Mouse (Mus musculus): ENCODE measurements around the gene Hoxc5. TPM values are rescaled to one million over a fixed set of nuclear protein-coding genes. Genes with fewer than 3 reads are reported as not detected.

The Hoxc5 gene
- polyA plus RNA-seq, 1 experiment from 2014 or later, result 6.3 TPM

GRCm38 (mm10) chr15:103005308-103005707 lies 38.1 kb downstream of the Hoxc5 start:
- Histone ChIP-seq H3K27me3 (peaks cover 94% of the 10 kb centered on the region), H3K36me3 (no peaks in the 10 kb centered on the region), H3K4me1 (replicated peaks) (peaks cover 62% of the 10 kb centered on the region), H3K4me3 (replicated peaks) (peak overlapping the region; percentile 19), H3K9ac (replicated peaks) (peak overlapping the region; percentile 27; the same call in 1 of the 2 replicates), H3K27ac (0 out of 2 replicates have a peak overlapping the region, but pooled peaks have one; percentile 37), H3K9me3 (no peaks in the 10 kb centered on the region), H3K4me2 (peak overlapping the region; percentile 45)
- ATAC-seq (ENCODE audit: insufficient number of reproducible peaks, insufficient read depth, low FRiP score, low TSS enrichment, low read depth), result no peak
- under 1% methylated on average over 17 of the region's 17 CpGs for WGBS

- Histone ChIP-seq H3K9me3 (no peaks in the 10 kb centered on the region), H3K9ac (replicated peaks) (peak overlapping the region; percentile 27; the same call in 1 of the 2 replicates), H3K27me3 (peaks cover 94% of the 10 kb centered on the region), H3K4me3 (replicated peaks) (peak overlapping the region; percentile 19), H3K4me1 (replicated peaks) (peaks cover 62% of the 10 kb centered on the region), H3K36me3 (no peaks in the 10 kb centered on the region), H3K27ac (0 out of 2 replicates have a peak overlapping the region, but pooled peaks have one; percentile 37), H3K4me2 (peak overlapping the region; percentile 45)
- ATAC-seq (ENCODE audit: insufficient number of reproducible peaks, insufficient read depth, low FRiP score, low TSS enrichment, low read depth), result no peak
- 3% methylated on average over 5 of the region's 5 CpGs for WGBS
Measured at GRCm38 (mm10) chr15:103005797-103006196, 38.6 kb downstream of the Hoxc5 start.

- Histone ChIP-seq H3K4me3 (replicated peaks) (no peak overlapping the region), H3K9me3 (no peaks in the 10 kb centered on the region), H3K4me2 (peak overlapping the region; percentile 45; the same call in 1 of the 2 replicates), H3K36me3 (no peaks in the 10 kb centered on the region), H3K9ac (replicated peaks) (0 out of 2 replicates have a peak overlapping the region, but pooled peaks have one; percentile 27), H3K27ac (no peak overlapping the region), H3K27me3 (peaks cover 94% of the 10 kb centered on the region), H3K4me1 (replicated peaks) (peaks cover 62% of the 10 kb centered on the region)
- WGBS, result 3% methylated on average over 1 of the region's 1 CpGs
- ATAC-seq (ENCODE audit: insufficient number of reproducible peaks, insufficient read depth, low FRiP score, low TSS enrichment, low read depth), result no peak
Measured at GRCm38 (mm10) chr15:103006326-103006725, 39.1 kb downstream of the Hoxc5 start.

- Histone ChIP-seq H3K27me3 (peaks cover 94% of the 10 kb centered on the region), H3K9me3 (no peaks in the 10 kb centered on the region), H3K27ac (peak overlapping the region; percentile 53), H3K4me2 (peak overlapping the region; percentile 46), H3K36me3 (no peaks in the 10 kb centered on the region), H3K9ac (replicated peaks) (peak overlapping the region; percentile 44; the same call in 1 of the 2 replicates), H3K4me3 (replicated peaks) (peak overlapping the region; percentile 29), H3K4me1 (replicated peaks) (peaks cover 65% of the 10 kb centered on the region)
- 1% methylated on average over 27 of the region's 27 CpGs for WGBS
- no peak for ATAC-seq (ENCODE audit: insufficient number of reproducible peaks, insufficient read depth, low FRiP score, low TSS enrichment, low read depth)
Measured at GRCm38 (mm10) chr15:103009265-103010111, 42.2 kb downstream of the Hoxc5 start.

DNA sequence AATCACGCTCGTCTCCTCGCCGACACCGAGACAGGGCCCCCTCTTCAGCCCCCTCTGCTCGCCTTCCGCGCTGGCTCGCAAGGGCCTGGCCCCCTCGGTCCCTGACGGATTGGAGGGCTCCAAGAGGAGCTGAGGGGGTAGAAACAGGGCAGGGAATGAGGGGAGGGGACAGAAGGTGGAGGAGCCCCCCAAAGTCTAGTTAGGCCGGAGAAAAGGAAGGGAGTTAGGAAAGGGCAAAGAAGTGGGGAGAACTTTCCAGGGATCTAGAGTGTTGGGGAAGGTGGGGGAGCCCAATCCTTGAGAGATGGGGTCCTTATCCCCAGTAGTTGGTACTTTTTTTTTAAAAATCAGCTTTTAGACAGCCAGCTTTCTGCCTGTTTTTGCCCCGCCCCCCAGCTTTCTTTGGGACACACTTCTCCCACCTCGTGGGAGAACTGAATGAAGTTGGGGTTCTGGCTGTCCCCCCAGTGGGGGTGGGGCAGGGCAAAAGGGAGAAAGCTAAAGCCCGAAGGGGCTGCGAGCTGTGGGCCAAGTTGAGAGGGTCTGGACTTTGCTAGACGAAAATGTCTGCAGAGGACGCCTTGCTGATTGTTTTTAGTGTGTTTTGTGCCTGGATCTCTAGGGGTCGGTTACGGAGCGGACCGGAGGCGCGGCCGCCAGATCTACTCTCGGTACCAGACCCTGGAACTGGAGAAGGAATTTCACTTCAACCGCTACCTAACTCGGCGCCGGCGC lies 43.0 kb downstream of the Hoxc5 start:
- under 1% methylated on average over 31 of the region's 31 CpGs for WGBS
- H3K9ac ChIP-seq (replicated peaks), result peak overlapping the region; percentile 47
- peaks cover 95% of the 10 kb centered on the region for H3K27me3 ChIP-seq
- H3K4me2 ChIP-seq, result peak overlapping the region; percentile 46
- H3K4me1 ChIP-seq (replicated peaks), result peaks cover 71% of the 10 kb centered on the region
- H3K27ac ChIP-seq, result peak overlapping the region; percentile 53; the same call in 1 of the 2 replicates
- H3K9me3 ChIP-seq, result no peaks in the 10 kb centered on the region
- H3K4me3 ChIP-seq (replicated peaks), result peak overlapping the region; percentile 29
- no peaks in the 10 kb centered on the region for H3K36me3 ChIP-seq
- ATAC-seq (ENCODE audit: insufficient number of reproducible peaks, insufficient read depth, low FRiP score, low TSS enrichment, low read depth), result no peak

GRCm38 (mm10) chr15:103010847-103011555 lies 43.8 kb downstream of the Hoxc5 start:
- H3K9me3 ChIP-seq, result no peaks in the 10 kb centered on the region
- no peaks in the 10 kb centered on the region for H3K36me3 ChIP-seq
- peaks cover 70% of the 10 kb centered on the region for H3K4me1 ChIP-seq (replicated peaks)
- H3K4me3 ChIP-seq (replicated peaks), result peak overlapping the region; percentile 29
- peak overlapping the region; percentile 47; the same call in 1 of the 2 replicates for H3K9ac ChIP-seq (replicated peaks)
- peaks cover 95% of the 10 kb centered on the region for H3K27me3 ChIP-seq
- no peak for ATAC-seq (ENCODE audit: insufficient number of reproducible peaks, insufficient read depth, low FRiP score, low TSS enrichment, low read depth)
- no peak overlapping the region for H3K27ac ChIP-seq
- peak overlapping the region; percentile 46 for H3K4me2 ChIP-seq
- 4% methylated on average over 28 of the region's 28 CpGs for WGBS

DNA sequence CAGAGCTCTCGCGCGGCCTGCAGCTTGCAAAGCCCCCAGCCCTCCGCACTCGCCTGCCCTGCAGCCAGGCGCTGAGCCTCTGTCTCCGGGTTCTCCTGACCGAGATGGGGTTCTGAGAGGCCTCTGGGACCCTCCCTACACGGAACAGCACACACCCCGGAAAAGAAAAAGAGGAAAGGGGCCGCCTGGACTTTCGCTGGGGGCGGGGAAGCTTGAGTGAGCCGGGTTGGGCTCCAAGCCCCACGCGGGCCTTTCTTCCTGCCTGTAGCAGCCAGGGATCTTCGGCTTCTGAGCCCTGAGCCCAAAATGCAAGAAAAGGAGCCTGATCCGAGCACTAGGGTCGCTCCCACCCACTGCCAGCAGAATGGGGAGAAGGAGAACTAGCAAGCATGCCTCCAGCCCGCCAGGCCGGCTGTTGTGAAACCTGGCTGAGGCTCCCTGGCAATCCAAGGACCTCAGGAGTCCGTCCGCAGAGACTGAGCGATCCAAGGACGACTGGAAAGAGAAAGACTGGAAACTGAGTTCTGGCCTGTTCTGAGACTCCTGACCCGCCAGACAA lies 44.8 kb downstream of the Hoxc5 start:
- Histone ChIP-seq H3K9ac (replicated peaks) (0 out of 2 replicates have a peak overlapping the region, but pooled peaks have one; percentile 40), H3K4me2 (peak overlapping the region; percentile 32), H3K27me3 (peaks cover 96% of the 10 kb centered on the region), H3K27ac (no peak overlapping the region), H3K4me1 (replicated peaks) (peaks cover 67% of the 10 kb centered on the region), H3K9me3 (no peaks in the 10 kb centered on the region), H3K4me3 (replicated peaks) (peak overlapping the region; percentile 19; the same call in 1 of the 2 replicates), H3K36me3 (no peaks in the 10 kb centered on the region)
- no peak for ATAC-seq (ENCODE audit: insufficient number of reproducible peaks, insufficient read depth, low FRiP score, low TSS enrichment, low read depth)
- 6% methylated on average over 26 of the region's 26 CpGs for WGBS

DNA sequence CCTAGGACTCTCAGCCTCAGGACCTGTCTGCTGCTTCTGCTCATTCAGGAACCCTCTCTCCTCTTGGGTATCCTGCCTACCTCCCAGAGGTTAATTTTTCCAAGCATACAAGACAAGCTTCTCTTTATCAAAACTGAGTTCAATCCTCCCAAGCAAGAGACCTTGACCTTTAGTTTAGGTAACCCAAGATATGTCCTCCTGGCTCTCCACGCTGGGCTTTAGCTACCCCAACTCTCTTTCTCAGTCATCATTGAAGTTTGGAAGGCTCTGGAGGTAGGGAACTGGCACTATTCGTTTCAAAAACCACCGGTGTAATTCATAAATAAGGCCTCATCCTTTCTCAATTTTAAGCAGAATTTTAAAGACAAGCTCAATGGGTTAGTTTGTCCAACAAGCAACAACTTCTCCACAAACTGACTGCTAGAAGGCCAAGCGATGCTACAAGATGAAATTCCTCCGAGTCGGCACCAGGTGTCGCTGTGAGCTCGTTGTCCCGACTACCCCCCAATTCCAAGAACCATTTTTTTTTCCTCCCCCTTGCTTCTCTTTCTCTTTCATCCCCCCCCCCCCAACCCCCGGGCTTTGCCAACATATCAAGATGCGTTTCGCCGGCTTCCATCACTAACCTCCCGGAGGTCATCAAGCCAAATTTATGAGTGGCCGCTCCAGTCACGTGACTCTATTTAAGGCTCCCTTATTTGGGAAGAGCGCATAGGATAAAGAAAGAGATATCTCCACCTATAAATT lies 46.2 kb downstream of the Hoxc5 start:
- 5% methylated on average over 17 of the region's 17 CpGs for WGBS

DNA sequence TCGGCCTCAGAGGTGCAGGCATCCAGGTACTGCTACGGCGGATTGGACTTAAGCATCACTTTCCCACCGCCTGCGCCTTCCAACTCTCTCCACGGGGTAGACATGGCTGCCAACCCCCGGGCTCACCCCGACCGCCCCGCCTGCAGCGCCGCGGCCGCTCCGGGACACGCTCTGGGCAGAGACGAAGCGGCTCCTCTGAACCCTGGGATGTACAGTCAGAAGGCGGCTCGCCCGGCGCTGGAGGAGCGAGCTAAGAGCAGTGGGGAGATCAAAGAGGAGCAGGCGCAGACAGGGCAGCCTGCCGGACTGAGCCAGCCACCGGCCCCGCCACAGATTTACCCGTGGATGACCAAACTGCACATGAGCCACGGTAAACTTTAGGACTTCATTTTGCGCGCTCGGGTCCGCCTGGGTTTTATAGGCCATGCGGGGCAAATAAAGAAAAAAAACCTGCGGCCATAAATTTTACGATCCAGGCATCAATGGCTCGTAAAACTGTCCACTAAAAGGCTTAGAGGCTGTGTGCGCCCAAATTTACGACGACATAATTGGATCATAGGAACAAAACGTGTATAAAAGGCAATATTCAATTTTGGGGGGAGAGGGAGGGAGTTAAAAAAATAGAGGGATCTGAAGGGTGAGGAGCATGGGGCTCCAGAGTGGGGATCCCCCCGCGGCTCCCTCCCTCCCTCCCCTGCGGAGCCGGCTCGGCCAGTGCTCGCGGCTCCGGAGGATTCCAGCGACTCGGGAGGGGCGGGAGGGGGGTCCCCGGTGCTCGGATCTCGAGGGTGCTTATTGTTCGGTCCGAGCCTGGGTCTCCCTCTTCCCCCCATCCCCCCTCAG lies 47.1 kb downstream of the Hoxc5 start:
- H3K27ac ChIP-seq, result peak overlapping the region; percentile 83; the same call in 1 of the 2 replicates
- H3K9me3 ChIP-seq, result no peaks in the 10 kb centered on the region
- H3K27me3 ChIP-seq, result peaks cover 98% of the 10 kb centered on the region
- H3K9ac ChIP-seq (replicated peaks), result peak overlapping the region; percentile 42
- H3K4me3 ChIP-seq (replicated peaks), result peak overlapping the region; percentile 34
- peak overlapping the region; percentile 55 for H3K4me2 ChIP-seq
- H3K4me1 ChIP-seq (replicated peaks), result peaks cover 82% of the 10 kb centered on the region
- H3K36me3 ChIP-seq, result no peaks in the 10 kb centered on the region
- under 1% methylated on average over 45 of the region's 57 CpGs for WGBS
- ATAC-seq (ENCODE audit: insufficient number of reproducible peaks, insufficient read depth, low FRiP score, low TSS enrichment, low read depth), result peak; percentile 70

More for the DNA sequence above, 46.2 kb downstream of the Hoxc5 start:
- Histone ChIP-seq H3K36me3 (no peaks in the 10 kb centered on the region), H3K4me2 (peak overlapping the region; percentile 55), H3K4me3 (replicated peaks) (peak overlapping the region; percentile 34; the same call in 1 of the 2 replicates), H3K27me3 (peaks cover 98% of the 10 kb centered on the region), H3K9me3 (no peaks in the 10 kb centered on the region), H3K4me1 (replicated peaks) (peaks cover 76% of the 10 kb centered on the region), H3K27ac (no peak overlapping the region), H3K9ac (replicated peaks) (no peak overlapping the region)
- no peak for ATAC-seq (ENCODE audit: insufficient number of reproducible peaks, insufficient read depth, low FRiP score, low TSS enrichment, low read depth)
